Mouse (Mus musculus): ENCODE data around the gene Dact3.

DNA sequence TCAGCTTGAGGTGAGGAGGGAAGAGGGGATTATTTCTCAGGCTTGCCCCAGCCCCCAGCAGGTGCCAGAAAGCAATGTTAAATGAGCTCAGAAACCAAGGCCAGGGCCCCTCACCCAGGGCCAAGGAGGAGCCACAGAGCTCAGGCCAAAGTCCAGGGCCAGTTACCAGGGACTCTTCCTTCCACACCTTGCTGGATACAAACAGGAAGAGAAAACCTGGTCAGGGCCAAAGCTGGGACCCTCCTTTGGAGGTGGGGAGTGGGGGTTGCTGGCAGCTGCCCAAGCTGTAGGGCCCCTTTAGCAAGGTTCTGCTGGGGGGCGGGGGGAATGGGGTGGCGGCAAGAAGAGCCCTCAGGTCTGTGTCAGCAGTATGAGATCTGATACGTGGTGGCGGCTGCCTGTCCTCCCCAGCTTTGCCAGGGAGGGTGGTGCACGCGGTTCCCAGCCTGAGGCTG, 46.8 kb downstream of the Dact3 start:
- TF ChIP-seq MAX (IDR thresholded peaks at IDR 0.05) (no peak), CTCF (IDR thresholded peaks at IDR 0.05; ENCODE audit: control insufficient read depth, insufficient read depth, insufficient read length) (no peak), USF1 (IDR thresholded peaks at IDR 0.05; ENCODE audit: low read depth) (no peak)

Measured in C2C12 (cell line).